Mouse (Mus musculus) liver, adult 2 months (tissue): ENCODE measurements around the gene Gm11011.

Experiments used
- CTCF ChIP-seq: fragments of 200-500 bp; IDR thresholded peaks from 2 replicates; pipeline ENCODE4 v1.5.1; 2011; ENCODE audit warnings: low read depth, low read length, control low read depth
- POLR2A ChIP-seq: fragments of 200-500 bp; IDR thresholded peaks from 2 replicates; pipeline ENCODE4 v1.6.1; 2011; ENCODE audit warnings: low read length, control low read depth; ENCODE audit not compliant: insufficient read depth; ENCODE audit errors: extremely low read depth

DNA sequence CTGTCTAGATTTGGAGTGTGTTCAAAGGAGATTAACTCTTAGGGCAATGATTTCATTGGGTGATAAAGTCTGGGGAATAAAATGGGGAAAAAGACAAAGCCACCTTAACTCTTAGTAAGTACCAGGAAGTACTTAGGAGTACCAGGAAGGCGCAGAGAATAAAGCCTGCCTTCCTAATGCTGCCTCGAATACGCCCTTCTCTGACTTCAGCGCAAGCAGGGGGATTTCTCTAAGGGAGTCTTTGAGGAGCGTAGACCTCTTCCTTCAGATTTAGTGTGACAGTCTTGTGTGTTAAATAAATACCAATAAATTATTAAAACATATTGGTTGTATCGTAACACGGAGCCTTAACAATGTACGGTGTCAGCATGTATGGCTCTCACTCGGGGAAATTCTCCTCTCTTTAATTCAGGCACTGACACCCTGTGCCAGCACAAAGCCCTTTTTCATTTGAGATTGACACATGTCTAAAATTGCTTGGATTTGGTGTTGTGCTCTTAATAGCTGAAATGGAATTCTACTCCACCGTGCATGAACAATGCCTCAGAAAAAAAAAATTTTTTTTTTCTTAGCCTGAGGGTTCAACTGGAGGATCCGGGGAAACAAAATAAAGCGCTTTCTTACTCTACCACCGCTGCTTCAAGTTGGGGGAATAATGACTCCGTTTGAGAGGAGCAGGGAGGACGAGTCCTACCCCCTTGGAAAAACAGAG is 2.6 kb downstream of the Gm11011 start:
- no peak for TF ChIP-seq CTCF
- no peak for TF ChIP-seq POLR2A
